Mouse (Mus musculus) bone marrow macrophage, adult 2 months (primary cell): Measurements from ENCODE around the gene Arxes2.

Experiments used
- CTCF ChIP-seq: IDR thresholded peaks from 2 replicates; pipeline ENCODE4 v1.5.1; 2012; ENCODE audit warnings: low read depth, mild to moderate bottlenecking, low read length, moderate library complexity
- POLR2A ChIP-seq: IDR thresholded peaks from 2 replicates; pipeline ENCODE4 v1.6.1; 2012; ENCODE audit warnings: mild to moderate bottlenecking, low read depth, low read length, borderline replicate concordance

GRCm38 (mm10) chrX:135948699-135949437, 44.8 kb upstream of the Arxes2 start:
- TF ChIP-seq POLR2A (no peak), CTCF (no peak)
